Mouse (Mus musculus): ENCODE measurements around the gene Gm10944. TPM values are rescaled to one million over a fixed set of nuclear protein-coding genes. Genes with fewer than 3 reads are reported as not detected.

The Gm10944 gene
- total and polyA plus RNA-seq, 3 experiments, result not detected

DNA sequence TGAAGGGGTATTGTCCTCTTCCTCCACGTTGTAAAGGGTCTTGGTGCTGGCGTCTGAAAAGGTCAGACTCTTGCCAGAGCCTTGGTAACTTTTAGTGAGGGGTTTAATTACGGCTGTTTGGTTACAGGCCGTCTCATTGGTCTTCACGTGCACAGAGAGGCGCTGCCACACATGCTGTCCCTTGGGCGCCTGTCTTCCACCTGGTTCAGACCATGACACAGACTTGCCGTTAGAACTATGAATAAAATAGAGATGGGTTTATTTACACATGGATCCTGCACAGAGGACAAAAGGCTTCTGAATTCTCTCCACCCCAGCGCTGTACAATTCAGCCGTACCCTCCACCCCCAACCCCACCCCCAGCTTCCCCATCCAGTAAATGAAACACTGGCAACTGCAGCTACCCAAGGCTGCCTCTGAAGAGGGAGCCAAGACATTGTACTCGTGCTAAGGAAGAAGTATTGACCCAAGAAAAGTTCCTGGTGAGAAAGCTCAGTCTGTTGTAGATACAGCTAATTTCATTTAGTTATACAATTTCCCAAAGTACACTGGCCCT lies 8.6 kb downstream of the Gm10944 start:
- DNase-seq (ENCODE audit: low spot score) (no peak), ATAC-seq (ENCODE audit: extremely low read depth, insufficient number of reproducible peaks, low FRiP score, poor library complexity, severe bottlenecking) (no peak)
- no peaks in the 10 kb centered on the region for H3K9me3 ChIP-seq (replicated peaks)
- H3K4me3 ChIP-seq (ENCODE audit: low read depth, low read length), result no peak overlapping the region
- no peaks in the 10 kb centered on the region; the same call in 1 of the 2 replicates for H3K4me1 ChIP-seq (ENCODE audit: insufficient read depth, low read depth, low read length)
- H3K27me3 ChIP-seq (ENCODE audit: insufficient read depth, low read length), result no peaks in the 10 kb centered on the region; the same call in 1 of the 2 replicates
- H3K36me3 ChIP-seq (replicated peaks), result no peaks in the 10 kb centered on the region
- TF ChIP-seq CTCF (IDR thresholded peaks at IDR 0.05; ENCODE audit: low read depth, low read length) (no peak), POLR2AphosphoS5 (IDR thresholded peaks at IDR 0.05; ENCODE audit: insufficient replicate concordance, low read depth, low read length) (no peak), GATA2 (IDR thresholded peaks at IDR 0.05; ENCODE audit: borderline replicate concordance, low read depth, low read length) (no peak), TAL1 (conservative IDR thresholded peaks at IDR 0.05; ENCODE audit: low read depth, low read length) (no peak)

- no peaks in the 10 kb centered on the region for H3K9me3 ChIP-seq (replicated peaks)
- ATAC-seq (ENCODE audit: extremely low read depth, insufficient number of reproducible peaks, low FRiP score, poor library complexity, severe bottlenecking) (no peak), DNase-seq (ENCODE audit: low spot score) (no peak)
- H3K4me1 ChIP-seq (ENCODE audit: insufficient read depth, low read depth, low read length), result no peaks in the 10 kb centered on the region
- no peaks in the 10 kb centered on the region for H3K36me3 ChIP-seq (replicated peaks)
- H3K27me3 ChIP-seq (ENCODE audit: insufficient read depth, low read length), result peaks cover 6% of the 10 kb centered on the region
- no peak overlapping the region for H3K4me3 ChIP-seq (ENCODE audit: low read depth, low read length)
- TF ChIP-seq GATA2 (IDR thresholded peaks at IDR 0.05; ENCODE audit: borderline replicate concordance, low read depth, low read length) (no peak), POLR2AphosphoS5 (IDR thresholded peaks at IDR 0.05; ENCODE audit: insufficient replicate concordance, low read depth, low read length) (no peak), TAL1 (conservative IDR thresholded peaks at IDR 0.05; ENCODE audit: low read depth, low read length) (no peak), GATA1 (IDR thresholded peaks at IDR 0.05; ENCODE audit: borderline replicate concordance, low read length) (no peak), CTCF (IDR thresholded peaks at IDR 0.05; ENCODE audit: low read depth, low read length) (no peak)
Observed at GRCm38 (mm10) chr10:10697497-10697896, 16.3 kb downstream of the Gm10944 start.

DNA sequence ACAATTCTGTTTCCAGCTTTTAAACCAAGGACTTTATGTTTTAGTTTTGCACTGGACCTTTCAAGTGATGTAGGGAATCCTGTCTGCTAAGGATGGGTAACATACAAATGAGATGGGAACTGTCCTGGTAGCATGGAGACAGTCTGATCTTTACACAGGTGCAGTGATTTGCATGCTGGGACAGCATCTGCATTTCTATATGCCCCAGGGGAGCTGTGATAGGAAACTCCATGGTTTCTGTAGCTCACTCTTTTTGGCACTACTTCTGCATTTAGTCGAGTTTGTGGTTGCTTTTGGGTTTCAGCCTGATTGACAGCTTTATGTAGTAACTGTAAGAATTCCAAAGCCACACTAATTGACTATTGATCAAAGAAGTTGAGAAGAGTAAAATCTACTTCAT lies 19.8 kb downstream of the Gm10944 start:
- Histone ChIP-seq H3K27me3 (ENCODE audit: insufficient read depth, low read length) (peaks cover 6% of the 10 kb centered on the region), H3K9me3 (replicated peaks) (no peaks in the 10 kb centered on the region), H3K4me3 (ENCODE audit: low read depth, low read length) (no peak overlapping the region), H3K4me1 (ENCODE audit: insufficient read depth, low read depth, low read length) (no peaks in the 10 kb centered on the region), H3K36me3 (replicated peaks) (no peaks in the 10 kb centered on the region)
- no peak for TF ChIP-seq TAL1 (conservative IDR thresholded peaks at IDR 0.05; ENCODE audit: low read depth, low read length)
- TF ChIP-seq GATA2 (IDR thresholded peaks at IDR 0.05; ENCODE audit: borderline replicate concordance, low read depth, low read length), result no peak
- no peak for TF ChIP-seq POLR2AphosphoS5 (IDR thresholded peaks at IDR 0.05; ENCODE audit: insufficient replicate concordance, low read depth, low read length)
- no peak for TF ChIP-seq GATA1 (IDR thresholded peaks at IDR 0.05; ENCODE audit: borderline replicate concordance, low read length)
- no peak for TF ChIP-seq CTCF (IDR thresholded peaks at IDR 0.05; ENCODE audit: low read depth, low read length)
- ATAC-seq (ENCODE audit: extremely low read depth, insufficient number of reproducible peaks, low FRiP score, poor library complexity, severe bottlenecking) (no peak), DNase-seq (ENCODE audit: low spot score) (no peak)

DNA sequence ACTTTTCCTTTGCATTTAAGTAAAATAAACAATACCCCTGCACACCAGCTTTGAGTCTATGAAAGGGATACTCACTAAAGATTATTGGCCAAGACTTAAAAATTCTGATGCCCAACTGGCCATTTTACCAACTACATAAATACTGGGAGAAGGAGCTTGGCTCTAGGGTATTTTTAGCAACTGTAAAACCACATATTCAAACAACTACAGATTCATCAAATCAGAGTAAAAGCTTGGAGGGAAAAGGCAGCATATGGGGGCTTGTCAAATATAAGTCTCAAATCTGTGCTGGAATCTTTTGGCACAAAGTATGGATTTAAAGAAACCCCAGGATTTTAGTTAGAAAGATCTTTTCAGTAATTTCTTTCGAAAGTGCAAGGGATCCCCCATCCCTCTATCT lies 20.2 kb downstream of the Gm10944 start:
- DNase-seq (ENCODE audit: low spot score), result no peak
- Histone ChIP-seq H3K4me3 (ENCODE audit: low read depth, low read length) (no peak overlapping the region), H3K9me3 (replicated peaks) (no peaks in the 10 kb centered on the region), H3K36me3 (replicated peaks) (no peaks in the 10 kb centered on the region), H3K27me3 (ENCODE audit: insufficient read depth, low read length) (peaks cover 6% of the 10 kb centered on the region), H3K4me1 (ENCODE audit: insufficient read depth, low read depth, low read length) (no peaks in the 10 kb centered on the region)
- ATAC-seq (ENCODE audit: extremely low read depth, insufficient number of reproducible peaks, low FRiP score, poor library complexity, severe bottlenecking), result no peak
- TF ChIP-seq GATA1 (IDR thresholded peaks at IDR 0.05; ENCODE audit: borderline replicate concordance, low read length) (no peak), TAL1 (conservative IDR thresholded peaks at IDR 0.05; ENCODE audit: low read depth, low read length) (no peak), GATA2 (IDR thresholded peaks at IDR 0.05; ENCODE audit: borderline replicate concordance, low read depth, low read length) (no peak), CTCF (IDR thresholded peaks at IDR 0.05; ENCODE audit: low read depth, low read length) (no peak), POLR2AphosphoS5 (IDR thresholded peaks at IDR 0.05; ENCODE audit: insufficient replicate concordance, low read depth, low read length) (no peak)

- H3K27me3 ChIP-seq (ENCODE audit: insufficient read depth, low read length), result no peaks in the 10 kb centered on the region
- ATAC-seq (ENCODE audit: extremely low read depth, insufficient number of reproducible peaks, low FRiP score, poor library complexity, severe bottlenecking), result no peak
Observed at GRCm38 (mm10) chr10:10708031-10708430, 26.9 kb downstream of the Gm10944 start.

GRCm38 (mm10) chr10:10710359-10710758 lies 29.2 kb downstream of the Gm10944 start:
- ATAC-seq (ENCODE audit: extremely low read depth, insufficient number of reproducible peaks, low FRiP score, poor library complexity, severe bottlenecking), result no peak
- H3K9me3 ChIP-seq (replicated peaks), result no peaks in the 10 kb centered on the region
- no peaks in the 10 kb centered on the region for H3K27me3 ChIP-seq (ENCODE audit: insufficient read depth, low read length)
- no peaks in the 10 kb centered on the region for H3K4me1 ChIP-seq (ENCODE audit: insufficient read depth, low read depth, low read length)
- DNase-seq (ENCODE audit: low spot score), result no peak
- no peak overlapping the region for H3K4me3 ChIP-seq (ENCODE audit: low read depth, low read length)
- no peaks in the 10 kb centered on the region for H3K36me3 ChIP-seq (replicated peaks)
- TF ChIP-seq POLR2AphosphoS5 (IDR thresholded peaks at IDR 0.05; ENCODE audit: insufficient replicate concordance, low read depth, low read length) (no peak), GATA1 (IDR thresholded peaks at IDR 0.05; ENCODE audit: borderline replicate concordance, low read length) (no peak), GATA2 (IDR thresholded peaks at IDR 0.05; ENCODE audit: borderline replicate concordance, low read depth, low read length) (no peak), CTCF (IDR thresholded peaks at IDR 0.05; ENCODE audit: low read depth, low read length) (no peak), TAL1 (conservative IDR thresholded peaks at IDR 0.05; ENCODE audit: low read depth, low read length) (no peak)

More at GRCm38 (mm10) chr10:10708031-10708430, 26.9 kb downstream of the Gm10944 start:
- no peaks in the 10 kb centered on the region for H3K36me3 ChIP-seq (replicated peaks)
- TF ChIP-seq CTCF (IDR thresholded peaks at IDR 0.05; ENCODE audit: low read depth, low read length), result no peak
- no peak for TF ChIP-seq TAL1 (conservative IDR thresholded peaks at IDR 0.05; ENCODE audit: low read depth, low read length)
- no peak for TF ChIP-seq POLR2AphosphoS5 (IDR thresholded peaks at IDR 0.05; ENCODE audit: insufficient replicate concordance, low read depth, low read length)
- no peak overlapping the region for H3K4me3 ChIP-seq (ENCODE audit: low read depth, low read length)
- H3K9me3 ChIP-seq (replicated peaks), result no peaks in the 10 kb centered on the region
- DNase-seq (ENCODE audit: low spot score), result no peak
- no peaks in the 10 kb centered on the region for H3K4me1 ChIP-seq (ENCODE audit: insufficient read depth, low read depth, low read length)

Data from G1E (cell line).